Mouse (Mus musculus): ENCODE measurements around the gene Gm960.
A peak's percentile ranks its signal among the peaks of the same experiment; 100 is the strongest.
"Not testable (repeated sequence)": the region's sequence is repeated elsewhere in the genome, so short reads cannot be mapped to it uniquely, and the experiment has no call there.

Gm960 gene

DNA sequence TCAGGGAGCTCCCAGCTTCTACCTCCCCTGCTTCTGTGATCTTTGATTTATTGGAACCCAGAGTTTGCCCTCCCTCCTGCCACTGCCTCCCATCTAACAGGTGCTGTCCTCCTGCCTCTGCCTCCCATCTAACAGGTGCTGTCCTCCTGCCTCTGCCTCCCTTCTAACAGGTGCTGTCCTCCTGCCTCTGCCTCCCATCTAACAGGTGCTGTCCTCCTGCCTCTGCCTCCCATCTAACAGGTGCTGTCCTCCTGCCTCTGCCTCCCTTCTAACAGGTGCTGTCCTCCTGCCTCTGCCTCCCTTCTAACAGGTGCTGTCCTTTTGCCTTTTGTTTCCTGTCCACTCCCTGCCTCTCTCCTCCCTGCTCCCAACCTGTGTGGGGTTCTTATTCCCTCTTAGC, 111.7 kb downstream of the Gm960 start:
- not testable (repeated sequence) for DNase-seq

DNA sequence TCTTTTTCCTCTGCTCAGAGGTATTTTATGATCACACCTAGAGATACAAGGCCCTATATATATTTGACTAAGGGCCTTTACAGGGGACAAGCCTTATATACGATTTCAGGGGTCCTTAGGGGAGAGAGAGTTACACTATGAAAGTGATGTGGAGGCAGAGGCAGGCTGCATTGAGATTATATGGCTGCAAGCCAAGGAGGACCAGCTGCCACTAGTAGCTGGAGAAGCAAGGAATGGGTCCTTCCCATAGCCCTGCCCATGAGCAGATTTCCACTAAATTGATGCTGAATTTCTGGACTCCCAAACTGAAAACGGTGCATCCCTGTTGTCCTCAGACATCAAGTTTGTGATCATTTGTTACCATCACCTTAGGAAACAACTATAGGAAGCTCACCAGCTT, 114.6 kb downstream of the Gm960 start:
- no peak for DNase-seq

DNA sequence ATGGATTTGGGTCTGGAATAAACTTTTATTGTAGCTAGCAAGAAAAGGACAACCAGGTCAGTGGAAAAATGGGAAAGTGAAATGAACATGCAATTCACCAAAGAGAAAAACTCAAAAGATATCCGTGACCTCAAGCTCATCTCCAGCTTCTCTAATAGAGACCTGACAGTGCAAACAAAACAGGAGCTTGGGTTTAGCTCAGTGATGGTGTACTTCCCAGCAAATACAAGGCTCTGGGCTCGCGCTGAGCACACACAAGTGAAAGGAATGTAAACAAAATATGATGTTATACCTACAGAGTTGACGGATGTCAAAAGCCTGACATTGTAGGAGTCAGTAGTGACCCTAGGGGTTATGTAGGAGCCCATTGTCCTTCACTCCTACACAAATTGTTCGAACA, 119.2 kb downstream of the Gm960 start:
- DNase-seq, result no peak

DNA sequence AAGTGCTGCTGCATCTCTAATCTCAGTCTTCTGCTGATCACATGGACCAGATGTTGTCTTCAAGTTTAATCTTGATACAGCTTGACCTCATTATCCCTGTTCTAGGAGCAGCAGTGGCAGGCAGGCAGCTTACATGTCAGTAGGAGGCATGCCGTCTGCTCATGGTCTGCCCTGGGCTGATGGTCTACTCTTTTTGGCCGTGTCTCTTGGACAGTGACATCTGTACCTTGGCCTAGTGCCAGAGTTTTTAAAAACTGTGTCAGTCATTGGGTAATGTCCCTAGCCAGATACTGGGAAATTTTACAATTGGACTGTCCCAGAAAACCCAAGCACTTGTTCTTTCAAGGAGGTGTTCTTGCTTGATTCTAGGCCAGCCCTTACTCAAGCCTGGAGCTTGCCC, 119.7 kb downstream of the Gm960 start:
- peak; percentile 44 for DNase-seq
